Mouse (Mus musculus): Measurements from ENCODE around the gene Rnf135.
"Not testable (repeated sequence)": the region's sequence is repeated elsewhere in the genome, so short reads cannot be mapped to it uniquely, and the experiment has no call there.

DNA sequence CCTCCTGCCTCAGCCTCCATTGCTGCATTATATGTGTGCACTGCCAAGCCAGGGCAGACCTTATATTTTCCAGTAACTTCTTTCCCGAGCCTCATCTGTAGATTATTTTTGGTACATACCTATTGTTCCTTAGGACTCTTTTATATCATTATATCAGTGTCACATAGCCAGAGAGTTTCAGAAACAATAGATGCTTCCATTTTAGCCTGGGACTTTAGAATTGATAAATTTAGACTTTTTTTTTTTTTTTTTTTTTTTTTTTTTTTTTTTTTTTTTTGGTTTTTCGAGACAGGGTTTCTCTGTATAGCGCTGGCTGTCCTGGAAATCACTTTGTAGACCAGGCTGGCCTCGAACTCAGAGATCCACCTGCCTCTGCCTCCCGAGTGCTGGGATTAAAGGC is 46.4 kb downstream of the Rnf135 start:
- not testable (repeated sequence) for TF ChIP-seq CTCF (conservative IDR thresholded peaks at IDR 0.05; ENCODE audit: low read length); POU5F1 (IDR thresholded peaks at IDR 0.05; ENCODE audit: borderline replicate concordance, low read length); NANOG (IDR thresholded peaks at IDR 0.05; ENCODE audit: borderline replicate concordance, low read length)

Measured in E14TG2a.4 (cell line).